In genomic region chr10:83361643-83362382, GRCm38 (mm10) we compare ENCODE assay signal across 7 mouse cellular contexts. TPM values are rescaled to one million over a fixed set of nuclear protein-coding genes. Genes with fewer than 3 reads are reported as not detected.
DNase-seq lines count a peak whose midpoint lies in the region; ATAC-seq lines count a peak whose summit lies in the region.

No protein-coding gene starts in this region.

- no peak for ATAC-seq in intestine, embryonic 16.5 days
- ATAC-seq in midbrain, embryonic 12.5 days (ENCODE audit: low FRiP score, low read depth): no peak
- ATAC-seq in monocyte, adult 5-6 weeks (replicated peaks; ENCODE audit: insufficient number of reproducible peaks, low FRiP score, low TSS enrichment, poor library complexity, severe bottlenecking): no peak

- H3K27me3 ChIP-seq in forebrain, embryonic 10.5 days (ENCODE audit: poor library complexity, severe bottlenecking): no peaks in the 10 kb centered on the region
- H3K27me3 ChIP-seq in intestine, embryonic 16.5 days (replicated peaks; ENCODE audit: control insufficient read depth, insufficient read depth, low read length): no peaks in the 10 kb centered on the region
- no peaks in the 10 kb centered on the region for H3K27me3 ChIP-seq in midbrain, embryonic 12.5 days

- H3K36me3 ChIP-seq in forebrain, embryonic 10.5 days (replicated peaks): peaks cover 46% of the 10 kb centered on the region
- peaks cover 7% of the 10 kb centered on the region; the same call in 1 of the 2 replicates for H3K36me3 ChIP-seq in intestine, embryonic 16.5 days (ENCODE audit: control insufficient read depth, insufficient read depth, low read length)
- H3K36me3 ChIP-seq in midbrain, embryonic 12.5 days: peaks cover 44% of the 10 kb centered on the region

- no peaks in the 10 kb centered on the region for H3K9me3 ChIP-seq in forebrain, embryonic 10.5 days
- no peaks in the 10 kb centered on the region for H3K9me3 ChIP-seq in intestine, embryonic 16.5 days (ENCODE audit: control insufficient read depth, low read length)
- H3K9me3 ChIP-seq in midbrain, embryonic 12.5 days: no peaks in the 10 kb centered on the region

- peak overlapping the region; percentile 99 for H3K4me3 ChIP-seq in forebrain, embryonic 10.5 days
- H3K4me3 ChIP-seq in intestine, embryonic 16.5 days (ENCODE audit: low read length): no peak overlapping the region
- H3K4me3 ChIP-seq in midbrain, embryonic 12.5 days: 0 out of 2 replicates have a peak overlapping the region, but pooled peaks have one; percentile 96

- H3K4me2 ChIP-seq in intestine, embryonic 16.5 days (ENCODE audit: low read depth, low read length): peak overlapping the region; percentile 79; the same call in 1 of the 2 replicates
- peak overlapping the region; percentile 73 for H3K4me2 ChIP-seq in midbrain, embryonic 12.5 days (replicated peaks)

- H3K27ac ChIP-seq in forebrain, embryonic 10.5 days: no peak overlapping the region
- no peak overlapping the region for H3K27ac ChIP-seq in intestine, embryonic 16.5 days (ENCODE audit: low read length)
- no peak overlapping the region for H3K27ac ChIP-seq in midbrain, embryonic 12.5 days (replicated peaks)

- WGBS in forebrain, embryonic 10.5 days: 68% methylated on average over 5 of the region's 5 CpGs
- 48% methylated on average over 5 of the region's 5 CpGs for WGBS in intestine, embryonic 16.5 days
- 52% methylated on average over 5 of the region's 5 CpGs for WGBS in midbrain, embryonic 12.5 days

- peak; percentile 13 to 24 for DNase-seq in right cerebral cortex, adult 2 months (ENCODE audit: low spot score in 2 of 2)
- no peak for DNase-seq in right cerebral cortex, postnatal 4 days
- DNase-seq in adipocyte (ENCODE audit: low spot score): peak; percentile 46
- DNase-seq in forebrain, embryonic 10.5 days (ENCODE audit: extremely low spot score, low spot score): peak; percentile 15

- H3K9ac ChIP-seq in intestine, embryonic 16.5 days (ENCODE audit: low read depth, low read length): no peak overlapping the region
- H3K9ac ChIP-seq in midbrain, embryonic 12.5 days (replicated peaks): no peak overlapping the region

- peaks cover 20% of the 10 kb centered on the region for H3K4me1 ChIP-seq in forebrain, embryonic 10.5 days
- H3K4me1 ChIP-seq in intestine, embryonic 16.5 days (ENCODE audit: control insufficient read depth, insufficient read depth, low read length): peaks cover 13% of the 10 kb centered on the region
- peaks cover 10% of the 10 kb centered on the region for H3K4me1 ChIP-seq in midbrain, embryonic 12.5 days

RNA-seq across cellular contexts. Expression of gene D10Wsu102e, which starts 1.8 kb away (rescaled TPM):
- 1.4 and 1.5 TPM in 2 replicates for polyA plus RNA-seq in forebrain, embryonic 10.5 days (2016; fragmentation: Nextera tagmentation; extraction: Ambion mirVana)
- polyA plus RNA-seq in intestine, embryonic 16.5 days (2015; fragmentation: Nextera tagmentation; extraction: Ambion mirVana): 0.43 and 0.49 TPM in 2 replicates
- 1.1 and 1.2 TPM in 2 replicates for polyA plus RNA-seq in midbrain, embryonic 12.5 days (2016; fragmentation: Nextera tagmentation; extraction: Ambion mirVana)
- 1.0 to 1.8 TPM (median 1.1 TPM) in 3 replicates for total RNA-seq in monocyte, adult 5-6 weeks (2017)

RNA-seq across cellular contexts. Expression of gene Slc41a2, which starts 24.1 kb away (rescaled TPM):
- polyA plus RNA-seq in forebrain, embryonic 10.5 days (2016; fragmentation: Nextera tagmentation; extraction: Ambion mirVana): 0.18 and 0.36 TPM in 2 replicates
- 0.71 and 1.2 TPM in 2 replicates for polyA plus RNA-seq in intestine, embryonic 16.5 days (2015; fragmentation: Nextera tagmentation; extraction: Ambion mirVana)
- 2.3 and 2.7 TPM in 2 replicates for polyA plus RNA-seq in midbrain, embryonic 12.5 days (2016; fragmentation: Nextera tagmentation; extraction: Ambion mirVana)
- total RNA-seq in monocyte, adult 5-6 weeks (2017): 5.1 to 21.2 TPM (median 7.0 TPM) in 3 replicates
